Mouse (Mus musculus): ENCODE results near the gene Slc35e3. TPM values are rescaled to one million over a fixed set of nuclear protein-coding genes. Genes with fewer than 3 reads are reported as not detected.

Gene Slc35e3
- polyA plus RNA-seq, 1 experiment from 2014 or later, result 3.7 TPM

DNA sequence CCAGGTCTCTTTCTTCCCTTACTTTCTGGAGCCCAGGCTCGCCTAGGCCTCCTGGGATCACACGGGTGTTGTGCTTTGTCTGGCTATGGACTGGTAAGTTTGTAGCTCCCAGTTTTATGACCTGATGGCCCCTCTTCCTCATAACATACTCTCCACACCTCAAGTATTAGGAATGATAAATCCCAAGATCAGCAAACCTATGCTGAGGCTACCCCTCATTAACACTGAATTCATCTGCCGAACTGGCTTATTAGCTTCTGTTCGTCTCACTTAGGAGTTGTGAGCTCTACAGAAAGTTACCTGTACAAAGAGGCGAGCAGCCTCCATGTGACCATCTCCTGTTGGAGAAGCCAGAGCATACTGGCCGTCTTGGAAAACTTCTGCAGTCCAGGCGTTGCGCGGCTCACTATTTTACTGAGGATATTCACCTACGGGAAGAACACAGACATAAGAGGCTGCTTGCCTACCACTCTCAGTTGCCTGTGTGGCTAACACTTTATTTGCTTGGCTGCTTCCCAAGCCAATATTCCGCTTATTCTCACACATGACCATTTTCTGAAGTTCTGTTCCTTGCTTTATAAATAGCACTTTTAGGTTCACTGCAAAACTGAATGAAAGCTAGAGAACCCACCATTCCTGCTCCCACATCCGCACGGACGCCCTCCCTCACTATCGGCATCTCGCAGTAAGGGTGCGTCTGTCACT is 35.0 kb upstream of the Slc35e3 start:
- no peaks in the 10 kb centered on the region for H3K27me3 ChIP-seq (ENCODE audit: insufficient read depth, low read length)
- peaks cover 73% of the 10 kb centered on the region for H3K36me3 ChIP-seq (replicated peaks; ENCODE audit: insufficient read depth, low read length)
- 91% methylated on average over 17 of the region's 17 CpGs for WGBS (ENCODE audit: insufficient replicate concordance)
- H3K4me3 ChIP-seq (ENCODE audit: low read depth, low read length), result no peak overlapping the region
- no peaks in the 10 kb centered on the region for H3K9me3 ChIP-seq (ENCODE audit: low read length)
- DNase-seq (no peak), ATAC-seq (no peak)
- no peaks in the 10 kb centered on the region for H3K4me1 ChIP-seq (ENCODE audit: insufficient read depth)
- TF ChIP-seq CTCF (IDR thresholded peaks at IDR 0.05; ENCODE audit: low read depth) (no peak), EP300 (IDR thresholded peaks at IDR 0.05; ENCODE audit: low read depth) (no peak)
- no peak overlapping the region for H3K4me2 ChIP-seq (ENCODE audit: low read depth, low read length)
- H3K27ac ChIP-seq (ENCODE audit: low read depth), result no peak overlapping the region
- no peak overlapping the region for H3K9ac ChIP-seq (replicated peaks)

DNA sequence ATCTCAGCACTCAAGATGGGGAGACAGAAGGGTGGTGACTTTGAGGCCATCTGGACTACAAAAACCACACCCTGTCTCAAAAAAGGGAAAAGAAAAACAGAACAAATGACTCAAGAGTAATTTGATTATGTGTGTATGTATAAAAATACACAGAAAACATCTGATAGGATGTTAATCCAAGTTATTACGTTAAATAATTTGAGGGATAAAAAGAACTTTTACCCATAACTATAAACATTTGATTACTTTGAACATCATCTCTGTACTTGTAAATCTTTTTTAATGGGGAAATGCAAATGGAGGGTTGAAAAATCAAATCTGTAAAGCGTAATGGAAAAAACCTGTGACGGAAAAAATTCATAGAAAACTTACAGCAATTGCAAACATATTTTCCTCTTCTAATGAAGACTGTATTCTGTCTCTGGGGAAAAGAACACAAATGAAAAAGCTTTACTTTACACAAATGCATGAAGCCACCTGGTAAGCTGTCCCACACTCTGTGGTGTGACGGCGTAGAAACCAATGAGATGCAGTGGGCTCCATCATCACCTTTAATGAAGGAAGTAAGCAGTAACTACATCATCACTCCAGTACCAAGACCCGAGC is 34.2 kb upstream of the Slc35e3 start:
- TF ChIP-seq EP300 (IDR thresholded peaks at IDR 0.05; ENCODE audit: low read depth), result no peak
- TF ChIP-seq CTCF (IDR thresholded peaks at IDR 0.05; ENCODE audit: low read depth), result no peak
- no peaks in the 10 kb centered on the region for H3K27me3 ChIP-seq (ENCODE audit: insufficient read depth, low read length)
- no peak overlapping the region for H3K27ac ChIP-seq (ENCODE audit: low read depth)
- H3K4me2 ChIP-seq (ENCODE audit: low read depth, low read length), result no peak overlapping the region
- 90% methylated on average over 6 of the region's 6 CpGs for WGBS (ENCODE audit: insufficient replicate concordance)
- no peaks in the 10 kb centered on the region for H3K4me1 ChIP-seq (ENCODE audit: insufficient read depth)
- H3K9ac ChIP-seq (replicated peaks), result no peak overlapping the region
- no peak overlapping the region for H3K4me3 ChIP-seq (ENCODE audit: low read depth, low read length)
- H3K9me3 ChIP-seq (ENCODE audit: low read length), result no peaks in the 10 kb centered on the region
- H3K36me3 ChIP-seq (replicated peaks; ENCODE audit: insufficient read depth, low read length), result peaks cover 72% of the 10 kb centered on the region
- no peak for ATAC-seq
- DNase-seq, result no peak

DNA sequence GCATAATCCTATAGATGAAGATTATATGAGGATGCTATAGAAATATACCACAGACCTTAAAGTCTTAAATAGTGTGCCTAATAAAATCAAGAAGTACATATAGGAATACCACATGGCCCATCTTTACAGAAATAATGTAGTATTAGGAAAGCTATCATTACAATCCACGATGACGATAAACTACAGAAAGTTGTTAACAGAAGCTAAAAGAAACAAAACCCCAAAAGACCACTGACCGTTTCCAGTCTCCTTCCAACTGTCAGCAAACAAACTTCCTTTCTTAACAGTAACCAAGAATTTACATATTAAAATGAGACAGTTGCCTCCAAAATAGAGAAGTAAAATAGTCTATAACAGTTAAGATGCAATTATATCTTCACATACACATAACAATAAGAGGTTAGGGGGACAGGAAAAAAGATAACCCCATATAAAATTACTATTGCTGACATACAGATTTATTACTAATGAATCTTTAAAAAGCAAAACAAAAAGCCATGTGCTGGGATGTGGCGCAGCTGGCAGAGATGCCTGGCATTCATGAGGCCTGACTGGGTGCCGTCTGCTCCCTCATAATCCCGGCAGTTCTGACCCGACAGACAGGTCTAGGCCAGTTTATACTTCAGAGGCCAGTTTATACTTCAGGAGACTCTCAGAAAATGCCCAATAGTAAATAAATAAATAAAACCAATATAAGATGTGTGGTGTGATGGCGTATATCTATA is 33.6 kb upstream of the Slc35e3 start:
- no peaks in the 10 kb centered on the region for H3K27me3 ChIP-seq (ENCODE audit: insufficient read depth, low read length)
- H3K4me1 ChIP-seq (ENCODE audit: insufficient read depth), result no peaks in the 10 kb centered on the region
- DNase-seq (no peak), ATAC-seq (no peak)
- no peak overlapping the region for H3K4me3 ChIP-seq (ENCODE audit: low read depth, low read length)
- 83% methylated on average over 8 of the region's 8 CpGs for WGBS (ENCODE audit: insufficient replicate concordance)
- no peaks in the 10 kb centered on the region for H3K9me3 ChIP-seq (ENCODE audit: low read length)
- H3K27ac ChIP-seq (ENCODE audit: low read depth), result no peak overlapping the region
- no peak overlapping the region for H3K9ac ChIP-seq (replicated peaks)
- H3K4me2 ChIP-seq (ENCODE audit: low read depth, low read length), result no peak overlapping the region
- H3K36me3 ChIP-seq (replicated peaks; ENCODE audit: insufficient read depth, low read length), result peaks cover 74% of the 10 kb centered on the region
- TF ChIP-seq EP300 (IDR thresholded peaks at IDR 0.05; ENCODE audit: low read depth), result no peak
- no peak for TF ChIP-seq CTCF (IDR thresholded peaks at IDR 0.05; ENCODE audit: low read depth)

DNA sequence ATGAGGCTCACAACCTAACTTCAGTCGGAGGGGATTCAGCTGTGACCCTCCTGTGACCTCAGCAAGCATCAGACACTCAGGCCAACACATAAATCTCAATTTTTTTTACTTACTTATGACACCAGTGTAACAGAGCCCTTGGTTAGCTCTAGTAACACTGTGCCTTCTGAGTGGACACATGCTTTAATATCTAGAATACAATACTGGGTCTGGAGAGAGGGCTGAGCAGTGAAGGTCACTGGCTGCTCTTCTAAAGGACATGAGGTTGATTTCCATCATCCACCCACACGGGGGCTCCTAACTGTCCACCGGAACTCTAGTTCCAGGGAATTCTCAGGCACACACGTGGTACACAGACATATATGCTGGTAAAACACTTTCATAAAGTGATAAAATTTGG is 32.8 kb upstream of the Slc35e3 start:
- no peaks in the 10 kb centered on the region for H3K27me3 ChIP-seq (ENCODE audit: insufficient read depth, low read length)
- H3K4me2 ChIP-seq (ENCODE audit: low read depth, low read length), result no peak overlapping the region
- 88% methylated on average over 4 of the region's 4 CpGs for WGBS (ENCODE audit: insufficient replicate concordance)
- DNase-seq (no peak), ATAC-seq (no peak)
- no peak overlapping the region for H3K9ac ChIP-seq (replicated peaks)
- H3K27ac ChIP-seq (ENCODE audit: low read depth), result no peak overlapping the region
- H3K4me3 ChIP-seq (ENCODE audit: low read depth, low read length), result no peak overlapping the region
- H3K36me3 ChIP-seq (replicated peaks; ENCODE audit: insufficient read depth, low read length), result peaks cover 77% of the 10 kb centered on the region
- no peaks in the 10 kb centered on the region for H3K9me3 ChIP-seq (ENCODE audit: low read length)
- H3K4me1 ChIP-seq (ENCODE audit: insufficient read depth), result no peaks in the 10 kb centered on the region
- no peak for TF ChIP-seq CTCF (IDR thresholded peaks at IDR 0.05; ENCODE audit: low read depth)
- no peak for TF ChIP-seq EP300 (IDR thresholded peaks at IDR 0.05; ENCODE audit: low read depth)

DNA sequence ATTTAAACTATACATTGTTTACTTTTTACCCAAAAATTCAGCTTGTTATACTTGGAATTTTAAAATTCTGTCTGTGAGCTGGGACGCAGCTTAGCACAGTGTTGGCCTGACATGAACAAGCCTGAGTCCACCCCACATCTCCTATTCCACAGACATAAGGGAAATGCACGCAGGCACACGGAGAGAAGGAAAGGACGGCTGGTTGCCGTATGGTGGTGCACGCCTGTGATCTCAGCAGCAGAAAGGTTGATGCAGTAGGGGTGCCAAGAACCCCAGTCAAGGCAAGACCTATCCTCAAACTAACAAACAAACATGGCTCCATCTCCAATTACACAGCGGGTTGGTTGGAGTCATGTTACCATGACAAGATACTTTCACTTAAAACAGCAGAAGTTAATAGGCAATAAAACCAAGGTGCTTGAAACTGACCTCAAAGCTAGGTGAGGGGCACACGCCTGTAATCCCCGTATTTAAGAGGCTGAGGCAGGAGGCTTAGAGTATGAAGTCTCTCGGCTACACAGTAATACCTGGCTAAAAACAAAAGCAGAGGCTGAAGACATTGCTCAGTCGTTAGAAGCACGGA is 32.3 kb upstream of the Slc35e3 start:
- Histone ChIP-seq H3K9me3 (ENCODE audit: low read length) (no peaks in the 10 kb centered on the region), H3K4me1 (ENCODE audit: insufficient read depth) (no peaks in the 10 kb centered on the region), H3K27me3 (ENCODE audit: insufficient read depth, low read length) (no peaks in the 10 kb centered on the region), H3K27ac (ENCODE audit: low read depth) (no peak overlapping the region), H3K36me3 (replicated peaks; ENCODE audit: insufficient read depth, low read length) (peaks cover 75% of the 10 kb centered on the region), H3K4me3 (ENCODE audit: low read depth, low read length) (no peak overlapping the region), H3K4me2 (ENCODE audit: low read depth, low read length) (no peak overlapping the region), H3K9ac (replicated peaks) (no peak overlapping the region)
- 92% methylated on average over 12 of the region's 12 CpGs for WGBS (ENCODE audit: insufficient replicate concordance)
- no peak for TF ChIP-seq EP300 (IDR thresholded peaks at IDR 0.05; ENCODE audit: low read depth)
- TF ChIP-seq CTCF (IDR thresholded peaks at IDR 0.05; ENCODE audit: low read depth), result no peak
- DNase-seq (no peak), ATAC-seq (no peak)

All from liver, postnatal 0 days (tissue).